Mouse (Mus musculus): ENCODE measurements around the gene Sytl5. TPM values are rescaled to one million over a fixed set of nuclear protein-coding genes. Genes with fewer than 3 reads are reported as not detected.

The Sytl5 gene
- polyA plus RNA-seq (2012; rRNA removed), result 0.21 and 0.41 TPM in 2 replicates

GRCm38 (mm10) chrX:9885322-9885721, at the start of gene Sytl5:
TSS of gene Sytl5 (plus strand) at chrX:9885622.
- 66% methylated on average over 2 of the region's 2 CpGs for WGBS
- no peak for DNase-seq (ENCODE audit: low read depth, low spot score)

DNA sequence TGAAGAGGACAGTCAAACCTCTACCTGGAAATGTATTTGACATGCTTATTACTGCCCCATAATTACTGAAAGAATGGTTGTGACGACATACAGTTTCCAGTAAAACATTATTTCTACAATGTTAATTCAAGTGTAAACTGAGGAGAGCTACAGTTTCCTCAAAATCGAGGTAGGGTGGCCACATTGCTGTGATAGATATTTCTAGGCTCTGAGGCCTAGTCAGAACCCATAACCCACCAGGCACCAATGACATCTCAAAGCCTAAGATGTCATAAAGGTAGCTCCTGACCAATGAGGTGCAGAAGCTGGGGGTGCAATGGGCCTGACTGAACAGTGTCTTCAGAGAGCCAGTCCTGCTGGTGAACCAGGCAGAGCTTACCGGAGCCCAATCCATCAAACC, 38.8 kb upstream of the Sytl5 start, which contains the start of gene Hypm:
Gene Hypm, plus strand, starts transcription at position 301 of the 400 bp plus-strand sequence.
- DNase-seq (ENCODE audit: low read depth, low spot score), result no peak
- 75% methylated on average over 3 of the region's 3 CpGs for WGBS

DNA sequence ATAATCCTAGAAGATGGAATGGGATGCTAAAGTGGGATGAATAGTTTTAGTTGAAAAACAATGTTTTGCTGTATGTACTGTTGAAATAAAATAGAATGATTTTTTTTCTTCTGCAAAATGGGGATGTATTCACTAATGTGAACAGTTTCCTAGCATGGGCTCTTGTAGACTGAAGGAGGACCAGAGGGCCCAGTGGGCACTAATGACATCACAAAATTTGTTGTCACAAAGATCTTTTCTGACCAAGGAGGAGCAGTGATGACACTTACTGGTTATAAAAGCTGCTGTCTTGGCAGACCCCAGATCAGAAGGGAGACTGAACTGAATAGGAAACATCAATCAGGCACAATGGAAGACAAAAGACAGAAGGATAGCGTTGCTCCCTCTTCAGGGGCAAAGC, 36.0 kb upstream of the Sytl5 start, which contains the start of gene H2al3:
Gene H2al3, plus strand, starts transcription at position 301 of the 400 bp plus-strand sequence.
- no peak for DNase-seq (ENCODE audit: low read depth, low spot score)
- WGBS, result 54% methylated on average over 1 of the region's 1 CpGs

- WGBS, result 48% methylated on average over 2 of the region's 2 CpGs
Measured at GRCm38 (mm10) chrX:9861859-9862258, 23.6 kb upstream of the Sytl5 start.

GRCm38 (mm10) chrX:9875519-9875918, 9.9 kb upstream of the Sytl5 start:
- no peak for DNase-seq (ENCODE audit: low read depth, low spot score)
- whole genome bisulfite sequencing, result 38% methylated on average over 2 of the region's 2 CpGs

More at GRCm38 (mm10) chrX:9861859-9862258, 23.6 kb upstream of the Sytl5 start:
- no peak for DNase-seq (ENCODE audit: low read depth, low spot score)

DNA sequence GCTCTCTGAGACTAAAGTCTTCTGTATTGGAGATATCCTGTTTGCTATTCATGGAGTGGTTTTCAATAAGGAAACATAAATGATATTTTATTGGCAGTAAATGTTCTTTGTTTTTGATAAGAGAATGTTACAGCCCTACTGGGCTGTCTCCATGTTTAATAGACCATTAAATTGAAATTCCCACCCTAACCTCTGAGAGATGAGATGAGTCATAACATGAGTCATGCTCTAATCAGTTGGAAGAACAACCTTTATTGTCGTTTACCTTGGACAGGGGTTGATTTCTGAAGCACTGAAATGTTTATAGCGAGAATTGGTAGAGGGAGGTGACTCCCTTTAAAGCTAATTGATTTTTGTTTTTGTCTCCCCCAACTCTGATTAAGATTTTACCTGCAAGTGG, 24.1 kb downstream of the Sytl5 start:
- DNase-seq (ENCODE audit: low read depth, low spot score), result peak; percentile 45
- 16% methylated on average over 2 of the region's 2 CpGs for WGBS

- no peak for DNase-seq (ENCODE audit: low read depth, low spot score)
Measured at GRCm38 (mm10) chrX:9933839-9934238, 48.4 kb downstream of the Sytl5 start.

- no peak for DNase-seq (ENCODE audit: low read depth, low spot score)
Measured at GRCm38 (mm10) chrX:9984094-9984669, 98.8 kb downstream of the Sytl5 start.

DNA sequence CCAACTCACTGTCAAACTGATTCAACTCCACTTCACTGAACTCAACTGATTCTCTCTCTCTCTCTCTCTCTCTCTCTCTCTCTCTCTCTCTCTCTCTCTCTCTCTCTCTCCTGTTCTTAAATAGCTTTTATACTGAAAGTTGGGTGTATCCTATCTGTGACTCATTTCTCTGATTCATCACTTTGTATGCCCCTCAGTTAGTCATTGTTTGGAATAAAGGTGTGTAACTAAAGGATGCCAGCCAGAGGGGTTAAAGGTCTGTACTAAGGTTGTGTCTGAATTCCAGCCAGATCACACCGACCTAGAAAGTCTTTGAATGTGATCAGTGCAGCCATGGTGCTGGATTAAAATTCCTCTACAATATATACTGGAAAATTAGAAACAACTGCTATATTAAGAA, 115.3 kb downstream of the Sytl5 start:
- DNase-seq (ENCODE audit: low read depth, low spot score), result no peak
- WGBS, result 19% methylated on average over 1 of the region's 1 CpGs

DNA sequence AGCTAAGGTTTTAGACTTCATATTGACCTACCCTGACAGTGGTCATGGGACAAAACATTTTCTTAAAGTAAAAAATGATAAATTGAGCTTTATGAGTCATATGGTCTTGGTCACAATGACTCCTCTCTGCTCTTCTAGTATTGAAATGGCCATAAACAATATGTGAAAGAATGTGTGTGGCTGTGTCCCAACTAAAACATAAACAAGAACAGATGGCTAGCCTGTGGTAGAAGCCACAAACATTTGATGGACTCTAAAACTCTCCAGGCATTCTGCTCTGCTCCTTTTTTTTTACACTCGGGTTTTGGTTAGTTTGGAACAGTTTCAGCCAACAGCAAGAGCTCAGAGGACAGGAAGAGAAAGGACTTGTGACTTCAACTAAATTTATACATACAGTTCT, 120.5 kb downstream of the Sytl5 start:
- DNase-seq (ENCODE audit: low read depth, low spot score), result no peak
- WGBS, result 37% methylated on average over 1 of the region's 1 CpGs

DNA sequence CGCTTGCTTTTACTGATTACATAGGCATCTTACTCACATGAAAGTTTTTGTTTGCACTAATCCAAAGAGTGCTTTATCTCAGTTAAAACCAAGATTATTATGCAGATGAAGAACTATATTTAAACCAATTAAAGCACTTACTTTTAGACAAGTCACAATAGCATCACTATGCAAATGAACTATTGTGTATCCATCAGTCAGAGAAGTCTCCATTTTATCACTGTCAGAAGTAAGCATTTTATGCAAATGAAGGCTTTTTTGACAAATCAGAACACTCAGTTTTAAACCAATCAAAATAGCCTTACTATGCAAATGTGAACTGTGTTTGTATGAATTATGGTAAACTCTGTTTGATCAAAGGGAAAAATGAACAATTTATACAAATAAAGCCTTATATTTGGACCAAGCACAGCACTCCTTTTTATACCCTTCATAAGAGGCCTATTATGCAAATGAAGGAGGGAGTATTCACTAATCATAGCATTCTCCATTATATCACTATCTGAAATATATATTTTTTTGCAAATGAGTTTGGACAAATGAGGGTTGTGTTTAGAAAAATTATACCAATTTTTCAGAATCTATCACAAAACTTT, 122.4 kb downstream of the Sytl5 start:
- no peak for DNase-seq (ENCODE audit: low read depth, low spot score)
- 98% methylated on average over 1 of the region's 1 CpGs for WGBS

DNA sequence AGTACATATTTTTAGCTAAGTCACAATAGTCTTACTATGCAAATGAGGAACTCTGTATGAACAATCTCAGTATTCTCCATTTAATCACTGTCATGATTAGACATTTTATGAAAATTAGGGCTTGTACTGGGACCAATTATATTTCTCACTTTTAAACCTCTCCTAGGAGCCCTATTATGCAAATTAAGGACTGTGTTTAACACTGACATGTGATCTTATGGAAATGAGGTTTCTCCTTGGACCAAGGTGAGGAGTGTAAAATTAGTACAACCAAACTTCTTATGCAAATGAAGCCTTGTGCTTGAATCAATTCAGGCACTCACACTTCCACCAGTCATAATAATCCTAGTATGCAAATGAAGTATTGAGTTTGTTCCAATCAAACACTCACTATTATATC, 124.8 kb downstream of the Sytl5 start:
- DNase-seq (ENCODE audit: low read depth, low spot score), result no peak

DNA sequence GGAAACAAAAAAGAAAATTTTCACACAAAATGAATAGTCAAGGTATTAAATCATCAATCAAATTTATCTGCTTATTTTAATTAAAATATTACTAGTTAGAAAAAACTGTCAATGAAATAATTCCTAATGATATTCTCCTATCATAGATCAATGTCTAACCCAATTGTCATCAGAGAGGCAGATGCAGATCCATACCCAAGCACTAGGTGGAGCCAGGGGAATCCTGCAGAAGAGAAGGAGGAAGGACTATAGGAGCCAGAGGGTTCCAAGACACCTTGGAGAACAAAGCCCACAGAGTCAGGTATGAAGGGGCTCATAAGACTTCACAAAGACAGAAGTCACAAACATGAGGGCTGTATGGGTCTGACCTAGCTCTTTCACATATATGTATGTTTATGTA, 149.2 kb downstream of the Sytl5 start:
- no peak for DNase-seq (ENCODE audit: low read depth, low spot score)

Other genes starting within 250 kb of the Sytl5 start
- 9.3 and 17.9 TPM in 2 replicates for gene Dynlt3, start 222.6 kb upstream of the Sytl5 start, polyA plus RNA-seq (2012; rRNA removed)
- gene Hypm, start 38.7 kb upstream of the Sytl5 start, polyA plus RNA-seq (2012; rRNA removed), result not detected in 2 replicates
- gene H2al3, start 35.9 kb upstream of the Sytl5 start, polyA plus RNA-seq (2012; rRNA removed), result not detected in 2 replicates
- gene Srpx, start 232.1 kb downstream of the Sytl5 start, polyA plus RNA-seq (2012; rRNA removed), result 7.6 and 9.5 TPM in 2 replicates